Mouse (Mus musculus) hindbrain, embryonic 16.5 days (tissue): ENCODE data around the gene Ap1m2. TPM values are rescaled to one million over a fixed set of nuclear protein-coding genes. Genes with fewer than 3 reads are reported as not detected.

Experiments used
- ATAC-seq: fragments of 200-750 bp; cut with Nextera tagmentation; 2 replicates; pipeline ENCODE4 v1.8.0; 2017; ENCODE audit warnings: moderate TSS enrichment, moderate library complexity
- H3K27ac ChIP-seq: fragments of 300-500 bp; sonication (generic); 2 replicates; pipeline ENCODE4 v1.5.1; 2014; ENCODE audit warnings: low read depth, mild to moderate bottlenecking, control low read depth, low read length, moderate library complexity
- H3K27me3 ChIP-seq: fragments of 300-500 bp; sonication (generic); replicated peaks from 2 replicates; pipeline ENCODE4 v1.6.1; 2014; ENCODE audit warnings: low read length; ENCODE audit not compliant: control insufficient read depth, insufficient read depth
- H3K36me3 ChIP-seq: fragments of 300-500 bp; sonication (generic); 2 replicates; pipeline ENCODE4 v1.6.1; 2014; ENCODE audit warnings: mild to moderate bottlenecking, low read length, moderate library complexity, mixed read lengths; ENCODE audit not compliant: control insufficient read depth, insufficient read depth
- H3K4me1 ChIP-seq: fragments of 300-500 bp; sonication (generic); 2 replicates; pipeline ENCODE4 v1.6.1; 2014; ENCODE audit warnings: low read depth, low read length; ENCODE audit not compliant: control insufficient read depth, insufficient read depth
- H3K4me2 ChIP-seq: fragments of 300-500 bp; sonication (generic); 2 replicates; pipeline ENCODE4 v1.6.1; 2014; ENCODE audit warnings: mild to moderate bottlenecking, low read length, control low read depth, moderate library complexity
- H3K4me3 ChIP-seq: fragments of 300-500 bp; sonication (generic); 2 replicates; pipeline ENCODE4 v1.5.1; 2014; ENCODE audit warnings: mild to moderate bottlenecking, low read length, control low read depth, moderate library complexity
- H3K9ac ChIP-seq: fragments of 300-500 bp; sonication (generic); 2 replicates; pipeline ENCODE4 v1.6.1; 2014; ENCODE audit warnings: low read depth, mild to moderate bottlenecking, control low read depth, low read length, moderate library complexity
- H3K9me3 ChIP-seq: fragments of 300-500 bp; sonication (generic); 2 replicates; pipeline ENCODE4 v1.6.1; 2014; ENCODE audit warnings: mild to moderate bottlenecking, low read length, moderate library complexity; ENCODE audit not compliant: control insufficient read depth
- WGBS: fragments of 180-500 bp; shearing (Covaris S2); extraction: QIAGEN DNeasy Blood & Tissue Kit; methylation state at CpG from one replicate; pipeline ENCODE4 v1.1.7; 2014; 5-methylcytosine and 5-hydroxymethylcytosine counted together
- polyA plus RNA-seq: library from polyadenylated mRNA; unstranded; fragments of >200 nt; fragmentation: Nextera tagmentation; extraction: Ambion mirVana; gene quantifications from 2 replicates; pipeline ENCODE4 v1.2.1, GENCODE M21; 2015

The Ap1m2 gene
- 2.8 and 2.9 TPM in 2 replicates for polyA plus RNA-seq

- Histone ChIP-seq H3K4me2 (peak within 1 kb of the TSS; percentile 50), H3K9ac (peak within 1 kb of the TSS; percentile 56), H3K4me3 (peak within 1 kb of the TSS; percentile 40), H3K4me1 (no peaks in the 10 kb centered on the region), H3K27ac (no peak within 1 kb of the TSS), H3K36me3 (no peaks in the 10 kb centered on the region), H3K27me3 (peaks cover 3% of the 10 kb centered on the region), H3K9me3 (no peaks in the 10 kb centered on the region; the same call in 1 of the 2 replicates)
- no peak for ATAC-seq
- 14% methylated on average over 30 of the region's 35 CpGs for WGBS
Measured at GRCm38 (mm10) chr9:21312134-21312533, at the start of gene Ap1m2. Gene Ap1m2 (minus strand): TSS chr9:21312337.

- WGBS, result 5% methylated on average over 1 of the region's 1 CpGs
- ATAC-seq, result peak; percentile 75
Measured at GRCm38 (mm10) chr9:21356981-21357718, 45.0 kb upstream of the Ap1m2 start.

GRCm38 (mm10) chr9:21354796-21355195 lies 42.7 kb upstream of the Ap1m2 start:
- no peak for ATAC-seq
- H3K27ac ChIP-seq, result no peak overlapping the region
- WGBS, result 92% methylated on average over 6 of the region's 6 CpGs
- H3K9ac ChIP-seq, result no peak overlapping the region
- H3K27me3 ChIP-seq, result no peaks in the 10 kb centered on the region
- H3K36me3 ChIP-seq, result peaks cover 15% of the 10 kb centered on the region
- no peak overlapping the region for H3K4me3 ChIP-seq
- H3K4me2 ChIP-seq, result no peak overlapping the region
- H3K9me3 ChIP-seq, result no peaks in the 10 kb centered on the region
- no peaks in the 10 kb centered on the region for H3K4me1 ChIP-seq

More at GRCm38 (mm10) chr9:21356981-21357718, 45.0 kb upstream of the Ap1m2 start:
- Histone ChIP-seq H3K9me3 (no peaks in the 10 kb centered on the region), H3K4me1 (no peaks in the 10 kb centered on the region), H3K36me3 (0 out of 2 replicates have a peak, but pooled peaks cover 4% of the 10 kb centered on the region), H3K4me2 (no peak overlapping the region), H3K27ac (0 out of 2 replicates have a peak overlapping the region, but pooled peaks have one; percentile 21), H3K9ac (no peak overlapping the region), H3K27me3 (no peaks in the 10 kb centered on the region), H3K4me3 (no peak overlapping the region)

GRCm38 (mm10) chr9:21353373-21353686 lies 41.2 kb upstream of the Ap1m2 start:
- Histone ChIP-seq H3K27me3 (no peaks in the 10 kb centered on the region), H3K27ac (no peak overlapping the region), H3K4me3 (no peak overlapping the region), H3K4me2 (no peak overlapping the region), H3K9me3 (no peaks in the 10 kb centered on the region), H3K36me3 (peaks cover 18% of the 10 kb centered on the region), H3K9ac (no peak overlapping the region), H3K4me1 (no peaks in the 10 kb centered on the region)
- WGBS, result 65% methylated on average over 2 of the region's 2 CpGs
- no peak for ATAC-seq

GRCm38 (mm10) chr9:21352463-21353372 lies 40.6 kb upstream of the Ap1m2 start:
- H3K9me3 ChIP-seq, result no peaks in the 10 kb centered on the region
- H3K9ac ChIP-seq, result 0 out of 2 replicates have a peak overlapping the region, but pooled peaks have one; percentile 19
- no peak overlapping the region for H3K27ac ChIP-seq
- no peak overlapping the region for H3K4me2 ChIP-seq
- H3K36me3 ChIP-seq, result peaks cover 20% of the 10 kb centered on the region
- H3K27me3 ChIP-seq, result no peaks in the 10 kb centered on the region
- WGBS, result 38% methylated on average over 20 of the region's 20 CpGs
- H3K4me3 ChIP-seq, result no peak overlapping the region
- H3K4me1 ChIP-seq, result no peaks in the 10 kb centered on the region
- ATAC-seq, result no peak

- Histone ChIP-seq H3K36me3 (peaks cover 21% of the 10 kb centered on the region), H3K9me3 (no peaks in the 10 kb centered on the region), H3K9ac (no peak overlapping the region), H3K4me3 (no peak overlapping the region), H3K4me2 (no peak overlapping the region), H3K4me1 (no peaks in the 10 kb centered on the region), H3K27ac (no peak overlapping the region), H3K27me3 (no peaks in the 10 kb centered on the region)
- WGBS, result 94% methylated on average over 4 of the region's 4 CpGs
- ATAC-seq, result no peak
Measured at GRCm38 (mm10) chr9:21351702-21352377, 39.7 kb upstream of the Ap1m2 start.

GRCm38 (mm10) chr9:21351178-21351577 lies 39.0 kb upstream of the Ap1m2 start:
- H3K4me1 ChIP-seq, result no peaks in the 10 kb centered on the region
- H3K9me3 ChIP-seq, result no peaks in the 10 kb centered on the region
- H3K4me2 ChIP-seq, result no peak overlapping the region
- no peaks in the 10 kb centered on the region for H3K27me3 ChIP-seq
- ATAC-seq, result no peak
- 94% methylated on average over 7 of the region's 7 CpGs for WGBS
- H3K4me3 ChIP-seq, result no peak overlapping the region
- H3K27ac ChIP-seq, result no peak overlapping the region
- peaks cover 24% of the 10 kb centered on the region for H3K36me3 ChIP-seq
- no peak overlapping the region for H3K9ac ChIP-seq

- Histone ChIP-seq H3K4me1 (no peaks in the 10 kb centered on the region), H3K9ac (no peak overlapping the region), H3K4me2 (no peak overlapping the region), H3K4me3 (no peak overlapping the region), H3K36me3 (peaks cover 24% of the 10 kb centered on the region), H3K27me3 (no peaks in the 10 kb centered on the region), H3K27ac (no peak overlapping the region), H3K9me3 (no peaks in the 10 kb centered on the region)
- no peak for ATAC-seq
- WGBS, result 94% methylated on average over 3 of the region's 3 CpGs
Measured at GRCm38 (mm10) chr9:21348152-21348551, 36.0 kb upstream of the Ap1m2 start.
